In the genomic region with DNA sequence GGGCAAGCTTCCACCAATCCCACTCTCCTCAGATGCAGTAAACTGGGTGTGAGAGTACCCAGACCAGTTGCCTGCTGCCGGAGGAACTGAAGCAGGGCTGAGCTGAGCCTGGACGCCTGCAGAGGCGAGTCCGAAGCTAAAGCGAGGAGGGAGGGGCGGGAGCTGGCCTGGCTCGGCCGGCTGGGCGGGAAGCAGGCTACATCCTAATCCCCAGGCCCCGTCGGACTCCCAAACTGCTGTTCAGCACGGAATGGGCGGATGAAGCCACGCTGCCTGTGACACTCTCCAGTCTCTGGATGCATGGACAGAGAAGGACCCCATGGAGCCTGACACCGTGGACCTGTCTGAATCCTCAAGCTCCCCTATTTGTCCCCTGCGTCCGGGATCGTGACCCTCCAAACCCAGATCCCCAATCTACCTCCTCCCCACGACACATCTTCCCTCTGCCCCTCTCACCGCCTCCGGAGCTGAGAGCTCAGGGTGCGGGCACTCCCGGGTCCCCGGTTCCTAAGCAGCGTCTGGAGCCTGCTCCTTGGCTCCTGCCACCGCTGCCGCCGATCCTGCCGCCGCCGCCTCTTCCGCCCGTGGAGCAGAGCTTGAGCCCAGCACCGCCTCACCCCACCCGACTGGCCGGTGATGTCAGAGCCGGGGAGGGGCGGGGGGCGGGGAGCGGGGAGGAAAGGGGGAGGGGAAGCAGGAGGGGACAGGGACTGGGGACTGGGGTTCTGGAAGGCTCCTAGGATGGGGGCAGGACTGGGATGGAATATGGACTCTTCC, we compare ENCODE assay signal across 8 mouse cellular contexts. TPM values are rescaled to one million over a fixed set of nuclear protein-coding genes. Genes with fewer than 3 reads are reported as not detected.
DNase-seq lines count a peak whose midpoint lies in the region; ATAC-seq and TF ChIP-seq lines count a peak whose summit lies in the region.

TSS of gene Pea15a (minus strand) at position 664 of the 777 bp plus-strand sequence.

- no peaks in the 10 kb centered on the region for H3K9me3 ChIP-seq in hindbrain, embryonic 15.5 days

- ATAC-seq in hindbrain, embryonic 15.5 days (ENCODE audit: low FRiP score, low read depth): peak; percentile 71

- peak within 1 kb of the TSS; percentile 95 for H3K27ac ChIP-seq in gastrocnemius, adult 2 months
- H3K27ac ChIP-seq in hindbrain, embryonic 15.5 days (replicated peaks): peak within 1 kb of the TSS; percentile 95

- H3K4me2 ChIP-seq in hindbrain, embryonic 15.5 days: peak within 1 kb of the TSS; percentile 93

- WGBS in hindbrain, embryonic 15.5 days: under 1% methylated on average over 39 of the region's 40 CpGs

- intact Hi-C loops in gastrocnemius, adult 2 months (cut with DNase I): loop anchor here (5.0 kb wide), 1 partner anchor 41 kb away; no protein-coding TSS in a partner anchor

- no peaks in the 10 kb centered on the region for H3K36me3 ChIP-seq in hindbrain, embryonic 15.5 days

- no peak for TF ChIP-seq CTCF in gastrocnemius, adult 2 months (IDR thresholded peaks at IDR 0.05)

- DNase-seq in Muller cell, postnatal 12 days (ENCODE audit: inconsistent ontology term): peak; percentile 88
- DNase-seq in cerebellum, postnatal 10 days: peak; percentile 93 to 96
- peak; percentile 92 for DNase-seq in gastrocnemius, adult 2 months
- peak; percentile 78 to 87 for DNase-seq in left cerebral cortex, adult 18-20 months (ENCODE audit: low spot score in 2 of 2)
- DNase-seq in lung, postnatal 4 days: peak; percentile 86 to 92
- DNase-seq in right cerebral cortex, adult 18-20 months: peak; percentile 88
- peak; percentile 78 for DNase-seq in urinary bladder, adult 2 months (ENCODE audit: low spot score)

- H3K9ac ChIP-seq in hindbrain, embryonic 15.5 days: peak within 1 kb of the TSS; percentile 95

- peak within 1 kb of the TSS; percentile 76 for H3K4me3 ChIP-seq in gastrocnemius, adult 2 months
- H3K4me3 ChIP-seq in hindbrain, embryonic 15.5 days: peak within 1 kb of the TSS; percentile 72

- no peaks in the 10 kb centered on the region for H3K27me3 ChIP-seq in hindbrain, embryonic 15.5 days

- peaks cover 55% of the 10 kb centered on the region for H3K4me1 ChIP-seq in hindbrain, embryonic 15.5 days (replicated peaks)

RNA-seq across cellular contexts. Expression of gene Pea15a, which starts in this region (rescaled TPM):
- total RNA-seq in gastrocnemius, adult 2 months (2021): 10 to 100 TPM; 19.5 to 35.2 TPM
- 454 and 489 TPM in 2 replicates for polyA plus RNA-seq in hindbrain, embryonic 15.5 days (2015; fragmentation: Nextera tagmentation; extraction: Ambion mirVana)
- total RNA-seq in left cerebral cortex, adult 18-20 months (2021): 100 to 1,000 TPM; 412 to 456 TPM
- polyA plus RNA-seq in urinary bladder, adult 2 months (2012; rRNA removed): 165 and 166 TPM in 2 replicates

Comparison
In these comparisons a context has a peak if more than half of its experiments do, and no peak if none do; other contexts are left out.
1. Peak in every context shown above with its lines: DNase-seq, ATAC-seq, H3K4me3 ChIP-seq and H3K27ac ChIP-seq.
2. RNA of gene Pea15a (total RNA-seq): 412 to 456 TPM in left cerebral cortex, adult 18-20 months; 19.5 to 35.2 TPM in gastrocnemius, adult 2 months; every median in the first group is over 10 times any median in the second.